Mouse (Mus musculus) MEL (cell line): ENCODE data around the gene Ginm1. TPM values are rescaled to one million over a fixed set of nuclear protein-coding genes. Genes with fewer than 3 reads are reported as not detected.

ENCODE experiments used
- DNase-seq: peaks from one replicate; pipeline ENCODE4 v3.0.0; 2011; ENCODE audit warnings: low read depth, low spot score
- H3K27ac ChIP-seq: 2 replicates; pipeline ENCODE4 v1.5.1; 2012; ENCODE audit warnings: low read depth, mild to moderate bottlenecking, control low read depth, low read length, moderate library complexity; ENCODE audit not compliant: control insufficient read depth
- H3K27me3 ChIP-seq, 2 experiments: fragments of 150-350 bp in 1 of 2; sonication (generic) in 1 of 2; 2 replicates each; pipeline ENCODE4 v1.6.1; 2012; ENCODE audit warnings: low read length in 2 of 2, mild to moderate bottlenecking in 2 of 2, improper control_type of control experiment in 1 of 2, moderate library complexity in 1 of 2; ENCODE audit not compliant: insufficient read depth in 2 of 2, control insufficient read depth in 1 of 2
- H3K36me3 ChIP-seq, 2 experiments: 2 replicates each; pipeline ENCODE4 v1.6.1; 2012 to 2014; ENCODE audit warnings: low read length in 2 of 2, improper control_type of control experiment in 1 of 2, inconsistent platforms in 1 of 2, mild to moderate bottlenecking in 1 of 2; ENCODE audit not compliant: insufficient read depth in 2 of 2, control insufficient read depth in 1 of 2
- H3K4me1 ChIP-seq, 2 experiments: fragments of 150-350 bp in 1 of 2; sonication (generic) in 1 of 2; 2 replicates each; pipeline ENCODE4 v1.6.1; 2012; ENCODE audit warnings: low read length in 2 of 2, improper control_type of control experiment in 1 of 2, mild to moderate bottlenecking in 1 of 2; ENCODE audit not compliant: insufficient read depth in 2 of 2, control insufficient read depth in 1 of 2
- H3K4me3 ChIP-seq, 2 experiments: fragments of 150-350 bp in 1 of 2; sonication (generic) in 1 of 2; 2 replicates each; pipeline ENCODE4 v1.5.1; 2012; ENCODE audit warnings: low read depth in 2 of 2, low read length in 2 of 2, mild to moderate bottlenecking in 2 of 2, moderate library complexity in 2 of 2, control low read depth in 1 of 2, improper control_type of control experiment in 1 of 2; ENCODE audit not compliant: control insufficient read depth in 1 of 2, insufficient read depth in 1 of 2
- H3K79me2 ChIP-seq: 2 replicates; pipeline ENCODE4 v1.6.1; 2012; ENCODE audit warnings: mild to moderate bottlenecking, low read length, moderate library complexity; ENCODE audit not compliant: control insufficient read depth, poor library complexity, insufficient read depth
- H3K9ac ChIP-seq: 2 replicates; pipeline ENCODE4 v1.6.1; 2012; ENCODE audit warnings: low read depth, mild to moderate bottlenecking, control low read depth, low read length, moderate library complexity; ENCODE audit not compliant: control insufficient read depth, poor library complexity, severe bottlenecking
- H3K9me3 ChIP-seq: fragments of 150-350 bp; sonication (generic); replicated peaks from 2 replicates; pipeline ENCODE4 v1.6.1; 2012; ENCODE audit warnings: mild to moderate bottlenecking, low read length, improper control_type of control experiment, moderate library complexity; ENCODE audit not compliant: insufficient read depth
- BHLHE40 ChIP-seq: IDR thresholded peaks from 2 replicates; pipeline ENCODE4 v1.6.1; 2012; ENCODE audit warnings: low read depth, mild to moderate bottlenecking, inconsistent platforms, low read length, improper control_type of control experiment, borderline replicate concordance
- CHD2 ChIP-seq: IDR thresholded peaks from 2 replicates; pipeline ENCODE4 v1.6.1; 2011; ENCODE audit warnings: low read length, improper control_type of control experiment
- ETS1 ChIP-seq: IDR thresholded peaks from 2 replicates; pipeline ENCODE4 v1.6.1; 2012; ENCODE audit warnings: low read depth, mild to moderate bottlenecking, inconsistent platforms, low read length, improper control_type of control experiment, moderate library complexity
- HCFC1 ChIP-seq: IDR thresholded peaks from 2 replicates; pipeline ENCODE4 v1.6.1; 2012; ENCODE audit warnings: low read depth, mild to moderate bottlenecking, inconsistent platforms, low read length, improper control_type of control experiment, moderate library complexity
- MAFK ChIP-seq: IDR thresholded peaks from 2 replicates; pipeline ENCODE4 v1.6.1; 2011; ENCODE audit warnings: low read depth, mild to moderate bottlenecking, low read length, improper control_type of control experiment, borderline replicate concordance
- MAZ ChIP-seq: IDR thresholded peaks from 2 replicates; pipeline ENCODE4 v1.6.1; 2012; ENCODE audit warnings: low read depth, mild to moderate bottlenecking, inconsistent platforms, low read length, improper control_type of control experiment
- POLR2A ChIP-seq, 2 experiments: IDR thresholded peaks; 2 replicates each; pipeline ENCODE4 v1.6.1; 2011 to 2012; ENCODE audit warnings: low read length in 2 of 2, mild to moderate bottlenecking in 2 of 2, control low read depth in 1 of 2, improper control_type of control experiment in 1 of 2, low read depth in 1 of 2, moderate library complexity in 1 of 2; ENCODE audit not compliant: control insufficient read depth in 1 of 2, insufficient read depth in 1 of 2, poor library complexity in 1 of 2
- RCOR1 ChIP-seq: IDR thresholded peaks from 2 replicates; pipeline ENCODE4 v1.6.1; 2012; ENCODE audit warnings: low read depth, mild to moderate bottlenecking, inconsistent platforms, low read length, improper control_type of control experiment
- SIN3A ChIP-seq: IDR thresholded peaks from 2 replicates; pipeline ENCODE4 v1.6.1; 2012; ENCODE audit warnings: low read length, improper control_type of control experiment, inconsistent platforms
- SMC3 ChIP-seq: IDR thresholded peaks from 2 replicates; pipeline ENCODE4 v1.6.1; 2011; ENCODE audit warnings: low read depth, low read length, improper control_type of control experiment
- TAL1 ChIP-seq: IDR thresholded peaks from 2 replicates; pipeline ENCODE4 v1.6.1; 2012; ENCODE audit warnings: mild to moderate bottlenecking, inconsistent platforms, low read length, moderate library complexity, mixed read lengths
- TCF12 ChIP-seq: IDR thresholded peaks from 2 replicates; pipeline ENCODE4 v1.6.1; 2014; ENCODE audit warnings: low read depth, mild to moderate bottlenecking, inconsistent platforms, low read length, improper control_type of control experiment, moderate library complexity
- ZC3H11A ChIP-seq: IDR thresholded peaks from 2 replicates; pipeline ENCODE4 v1.6.1; 2012; ENCODE audit warnings: low read depth, mild to moderate bottlenecking, inconsistent platforms, low read length, improper control_type of control experiment
- ZKSCAN1 ChIP-seq: IDR thresholded peaks from 2 replicates; pipeline ENCODE4 v1.6.1; 2012; ENCODE audit warnings: low read depth, mild to moderate bottlenecking, inconsistent platforms, low read length, improper control_type of control experiment, moderate library complexity
- ZNF384 ChIP-seq: IDR thresholded peaks from 2 replicates; pipeline ENCODE4 v1.6.1; 2012; ENCODE audit warnings: low read depth, mild to moderate bottlenecking, inconsistent platforms, low read length, improper control_type of control experiment
- polyA plus RNA-seq, 2 experiments: library from polyadenylated mRNA; stranded (reverse) in 1 of 2; unstranded in 1 of 2; fragments of >175 nt in 1 of 2; fragments of >200 nt in 1 of 2; gene quantifications; 2 replicates each; pipeline versions ENCODE4 v1.2.1 to v1.2.4; 2012; ENCODE audit warnings: low replicate concordance in 2 of 2, low read depth in 1 of 2; ENCODE audit not compliant: insufficient read length in 2 of 2, insufficient read depth in 1 of 2, missing spikeins in 1 of 2
- total RNA-seq: library from RNA; depleted of rRNA; stranded (reverse); fragments of 300-350 nt; gene quantifications from 2 replicates; pipeline ENCODE4 v1.2.3, GENCODE M21; 2012

Ginm1 gene
- total and polyA plus RNA-seq, 3 experiments, result 9.2 to 13.8 TPM; not detected in 1

GRCm38 (mm10) chr10:7833377-7834165 lies 40.9 kb upstream of the Ginm1 start:
- no peak for DNase-seq
- Histone ChIP-seq H3K36me3 (no peaks in the 10 kb centered on the region), H3K79me2 (no peaks in the 10 kb centered on the region)
- TF ChIP-seq SMC3, result no peak
- no peak for TF ChIP-seq TCF12
- no peak for TF ChIP-seq POLR2A (IDR thresholded peaks at IDR 0.05; ENCODE audit: control insufficient read depth in 1 of 2, insufficient read depth in 1 of 2, low read depth in 1 of 2, low read length in 2 of 2, poor library complexity in 1 of 2)
- TF ChIP-seq BHLHE40, result no peak
- no peak for TF ChIP-seq MAZ
- TF ChIP-seq RCOR1, result 0 out of 2 replicates have a peak, but pooled peaks have one; percentile 22
- TF ChIP-seq, all 39 proteins: peak for 1
- Histone ChIP-seq H3K27ac (no peak overlapping the region), H3K4me1 (no peaks in the 10 kb centered on the region), H3K27me3 (no peaks in the 10 kb centered on the region), H3K9me3 (no peaks in the 10 kb centered on the region), H3K4me3 (no peak overlapping the region), H3K9ac (no peak overlapping the region)

GRCm38 (mm10) chr10:7832171-7832676 lies 39.6 kb upstream of the Ginm1 start, which contains the start of gene Zc3h12d:
TSS of gene Zc3h12d (plus strand) at chr10:7832470.
- Histone ChIP-seq H3K9me3 (no peaks in the 10 kb centered on the region), H3K9ac (no peak within 1 kb of the TSS), H3K36me3 (no peaks in the 10 kb centered on the region), H3K27ac (no peak within 1 kb of the TSS), H3K27me3 (no peaks in the 10 kb centered on the region), H3K4me1 (no peaks in the 10 kb centered on the region), H3K79me2 (no peaks in the 10 kb centered on the region), H3K4me3 (no peak within 1 kb of the TSS)
- TF ChIP-seq TAL1 (no peak), BHLHE40 (no peak), SIN3A (no peak), ZKSCAN1 (no peak), CHD2 (no peak), ETS1 (no peak), ZC3H11A (no peak), SMC3 (no peak), MAFK (no peak), HCFC1 (no peak), ZNF384 (no peak), POLR2A (IDR thresholded peaks at IDR 0.05; ENCODE audit: control insufficient read depth in 1 of 2, insufficient read depth in 1 of 2, low read depth in 1 of 2, low read length in 2 of 2, poor library complexity in 1 of 2) (no peak)
- no peak for DNase-seq
